Mouse (Mus musculus) right cerebral cortex, postnatal 25 days (tissue): ENCODE data around the gene Rhoh.

Experiments used
- DNase-seq: peaks from one replicate; pipeline ENCODE4 v3.0.0; 2022

Rhoh gene

DNA sequence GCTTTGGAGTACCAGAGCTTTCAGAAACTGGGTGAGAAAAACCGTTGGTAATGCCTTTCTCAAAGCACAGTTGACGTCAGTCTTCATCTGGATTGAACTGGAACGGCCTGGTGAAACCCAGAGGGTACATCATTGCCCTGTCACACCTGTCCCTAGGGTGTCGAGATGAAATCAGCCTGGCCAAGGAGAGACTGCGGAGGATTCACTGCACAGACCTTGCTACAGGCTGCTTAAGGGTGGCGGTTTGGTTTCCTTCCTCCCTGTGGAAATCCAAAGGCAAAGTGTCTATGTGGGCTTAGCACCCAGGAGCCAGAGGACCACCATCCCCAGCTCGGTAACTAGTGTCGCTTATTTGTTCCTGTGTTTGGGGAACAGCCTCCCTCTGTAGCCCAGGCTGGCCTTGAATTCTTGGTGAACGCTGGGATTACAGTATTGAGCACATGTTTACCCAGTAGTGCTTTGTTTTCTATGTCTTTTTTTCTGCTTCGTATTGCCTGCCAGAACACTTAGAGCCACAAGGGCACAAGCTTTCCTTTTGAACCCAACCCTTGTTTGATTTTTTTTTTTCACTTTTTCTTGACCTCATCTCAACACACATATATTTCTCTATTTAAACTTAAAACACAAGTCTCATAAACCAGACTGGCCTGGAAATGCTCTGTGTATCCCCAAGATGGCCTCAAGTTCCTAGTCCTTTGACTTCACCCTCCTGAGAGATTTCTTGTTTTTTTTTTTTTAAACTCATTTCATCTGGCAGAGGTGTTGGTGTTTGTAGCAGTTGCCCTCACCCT lies at the start of gene Rhoh:
Gene Rhoh (plus strand): TSS at position 60 of the 791 bp plus-strand sequence.
- DNase-seq: no peak

DNA sequence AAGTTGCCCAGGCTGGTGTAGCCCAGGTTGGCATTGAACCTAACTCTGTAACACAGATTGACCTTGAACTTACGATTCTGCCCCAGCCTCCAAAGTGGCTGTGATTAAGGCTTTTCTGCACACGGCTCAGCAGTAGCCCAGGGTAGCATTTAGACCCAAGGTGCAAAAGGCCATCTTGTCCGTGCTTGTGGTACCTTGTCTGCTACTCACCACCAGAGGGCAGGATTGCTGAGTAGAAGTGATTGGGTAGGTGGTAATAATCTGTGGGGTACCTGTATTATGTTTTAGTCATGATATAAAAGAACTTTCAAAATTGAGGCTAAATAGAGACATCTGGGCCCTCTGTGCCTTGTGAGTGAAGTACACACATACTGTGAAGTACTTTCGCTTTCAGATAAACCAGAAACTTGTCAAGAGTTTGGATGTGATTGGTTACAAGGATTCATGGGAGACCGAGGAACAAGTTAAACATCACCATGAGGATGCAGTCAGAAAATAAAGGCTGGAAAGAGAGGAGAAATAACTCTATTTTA lies 37.3 kb upstream of the Rhoh start:
- DNase-seq: no peak

DNA sequence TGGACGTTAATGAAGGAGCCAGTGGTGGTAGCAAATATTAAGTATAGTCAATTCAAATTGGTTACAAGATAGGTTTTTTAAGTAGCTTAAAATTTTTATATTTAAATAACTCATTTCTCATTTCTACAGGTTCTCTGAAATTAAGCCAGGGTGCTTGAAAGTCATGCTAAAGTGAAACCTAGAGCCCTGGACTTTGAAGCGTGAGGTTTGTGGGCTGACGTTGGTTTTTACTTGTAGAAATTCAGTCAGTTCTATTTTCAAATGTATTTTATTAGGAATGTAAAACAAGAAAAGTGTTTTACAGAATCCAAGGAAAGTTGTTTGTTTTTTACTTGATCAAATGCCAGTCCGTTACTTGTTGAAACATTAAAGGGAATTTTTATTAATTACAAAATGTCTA lies 34.5 kb upstream of the Rhoh start:
- no peak for DNase-seq

DNA sequence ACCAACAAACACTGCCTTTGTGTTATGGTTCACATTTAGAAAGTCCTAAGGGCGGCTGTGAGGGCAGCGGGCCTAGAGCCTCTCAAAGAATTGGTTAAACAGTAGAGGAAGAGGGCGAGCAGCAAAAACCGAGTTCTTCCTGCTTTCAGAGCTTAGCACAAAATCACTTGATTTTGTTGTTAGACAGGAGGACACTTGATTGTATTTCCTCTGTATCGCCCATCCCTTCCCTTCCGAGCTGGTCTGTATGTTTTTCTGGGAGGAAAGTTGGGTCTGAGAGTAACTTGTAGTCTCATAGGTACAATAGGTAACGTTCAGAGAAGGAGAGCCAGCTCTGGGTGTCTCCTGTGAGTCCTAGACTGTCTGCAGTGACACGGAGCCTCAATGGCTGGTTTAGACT lies 33.9 kb upstream of the Rhoh start:
- DNase-seq: no peak

DNA sequence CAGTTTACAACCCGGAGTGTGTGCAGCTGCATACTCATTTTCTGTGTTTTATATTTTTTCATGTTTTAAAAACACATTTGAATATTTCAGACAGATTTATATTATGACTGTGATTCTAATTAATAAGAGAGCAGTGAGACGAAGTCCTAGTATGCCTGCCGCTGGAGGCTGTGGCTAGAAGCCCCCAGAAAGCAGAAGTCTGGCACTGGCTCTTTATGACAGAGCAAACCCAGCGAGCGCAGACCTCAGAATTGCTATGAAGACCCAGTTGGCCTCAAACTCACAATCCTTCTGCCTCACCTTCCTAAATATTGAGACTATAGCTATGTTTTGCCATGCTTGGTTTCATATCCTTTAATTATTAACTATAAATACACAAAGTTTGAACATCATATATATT lies 32.8 kb upstream of the Rhoh start:
- no peak for DNase-seq

DNA sequence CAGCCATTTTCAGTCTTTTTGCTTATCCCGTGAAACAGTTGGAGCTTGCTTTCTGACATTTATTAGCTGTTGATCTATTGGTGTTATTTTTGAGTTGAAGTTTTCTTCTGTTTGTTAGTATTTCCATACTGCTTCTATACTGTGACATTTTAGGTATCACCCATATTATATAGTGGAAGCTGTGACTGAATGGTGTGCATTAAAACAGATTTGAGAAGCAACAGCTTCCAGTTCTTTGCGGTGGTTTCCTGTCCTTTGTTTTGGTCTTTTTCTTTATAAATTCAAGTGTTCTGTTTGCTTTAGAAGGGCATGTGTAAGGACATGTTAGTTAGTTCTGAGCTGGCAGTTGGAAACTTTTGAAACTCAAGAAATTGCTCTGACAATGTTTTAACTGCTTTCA lies 32.0 kb upstream of the Rhoh start:
- DNase-seq: no peak

DNA sequence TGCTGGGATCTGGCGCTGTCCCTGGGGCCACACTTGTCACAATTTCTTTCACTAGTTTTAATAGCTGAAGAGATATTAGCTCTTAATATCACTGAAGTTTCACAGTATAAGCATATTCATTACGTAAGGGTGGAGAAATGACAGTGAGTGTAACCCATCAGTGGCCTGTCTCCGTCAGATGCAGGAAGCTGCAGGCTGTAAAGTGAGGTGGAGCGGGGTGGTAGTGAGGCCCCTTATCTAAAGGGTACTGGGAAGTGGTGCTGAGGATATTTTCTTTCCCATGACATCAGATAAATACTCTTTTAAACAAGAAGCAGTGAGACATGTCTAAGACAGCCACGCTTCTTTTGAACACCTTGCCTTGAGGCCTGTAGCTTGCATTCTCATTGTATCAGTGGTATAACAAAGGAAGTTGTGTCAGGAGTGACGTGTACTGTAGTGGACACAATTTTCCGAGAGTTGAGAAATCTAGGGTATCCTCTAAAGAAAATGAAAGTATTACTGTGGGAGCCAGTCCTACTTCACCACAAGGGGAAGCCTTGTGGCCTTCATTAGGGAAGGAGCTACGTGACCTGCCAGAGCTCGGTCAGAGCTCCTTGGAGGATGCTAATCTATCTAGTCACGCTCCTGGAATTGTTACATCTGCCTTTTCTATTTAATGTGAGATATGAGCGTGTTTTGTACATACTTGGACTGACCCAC lies 28.9 kb upstream of the Rhoh start:
- DNase-seq: no peak

DNA sequence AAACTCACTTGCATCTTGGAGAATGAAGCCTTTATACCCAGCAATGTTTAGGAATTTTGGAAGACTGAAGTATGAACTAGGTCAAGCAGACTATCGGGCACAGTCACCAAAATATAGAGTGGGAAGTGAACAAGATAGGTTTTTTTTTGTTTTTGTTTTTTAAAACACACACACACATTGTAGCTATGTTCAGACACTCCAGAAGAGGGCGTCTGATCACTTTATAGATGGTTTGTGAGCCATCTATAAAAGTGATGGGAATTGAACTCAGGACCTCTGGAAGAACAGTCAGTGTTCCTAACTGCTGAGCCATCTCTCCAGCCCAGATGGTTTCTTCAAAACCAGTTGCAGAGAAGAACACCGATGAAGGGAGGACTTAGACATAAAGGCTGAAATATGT lies 27.9 kb upstream of the Rhoh start:
- DNase-seq: no peak

DNA sequence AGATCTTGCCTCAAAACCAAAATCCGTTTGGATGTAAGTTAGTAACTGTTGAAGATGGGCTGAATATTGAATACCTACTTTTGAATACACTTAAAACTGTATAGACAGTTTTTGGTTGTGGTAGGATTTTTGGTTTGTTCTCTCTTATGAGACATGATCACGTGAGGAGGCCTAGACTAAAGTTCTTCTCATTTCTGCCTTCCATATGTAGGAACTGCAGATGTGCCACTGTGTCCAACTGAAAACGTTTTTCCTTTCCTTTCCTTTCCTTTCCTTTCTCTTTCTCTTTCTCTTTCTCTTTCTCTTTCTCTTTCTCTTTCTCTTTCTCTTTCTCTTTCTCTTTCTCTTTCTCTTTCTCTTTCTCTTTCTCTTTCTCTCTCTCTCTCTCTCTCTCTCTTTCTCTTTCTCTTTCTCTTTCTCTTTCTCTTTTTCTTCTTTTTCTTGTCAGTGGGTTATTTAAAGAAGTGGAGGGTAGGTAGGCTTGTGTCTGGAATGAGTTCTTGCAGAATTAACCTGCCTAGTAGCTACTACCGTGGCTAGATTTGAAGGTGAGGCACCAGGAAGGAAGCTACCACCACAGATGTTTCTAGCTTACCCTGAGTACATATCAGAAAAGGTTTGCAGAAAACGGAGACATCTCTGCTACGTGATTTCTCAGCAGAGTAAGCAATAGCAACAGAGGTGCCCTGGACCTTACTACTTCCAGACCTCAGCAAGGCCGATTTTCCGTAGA lies 27.1 kb upstream of the Rhoh start:
- DNase-seq: no peak

DNA sequence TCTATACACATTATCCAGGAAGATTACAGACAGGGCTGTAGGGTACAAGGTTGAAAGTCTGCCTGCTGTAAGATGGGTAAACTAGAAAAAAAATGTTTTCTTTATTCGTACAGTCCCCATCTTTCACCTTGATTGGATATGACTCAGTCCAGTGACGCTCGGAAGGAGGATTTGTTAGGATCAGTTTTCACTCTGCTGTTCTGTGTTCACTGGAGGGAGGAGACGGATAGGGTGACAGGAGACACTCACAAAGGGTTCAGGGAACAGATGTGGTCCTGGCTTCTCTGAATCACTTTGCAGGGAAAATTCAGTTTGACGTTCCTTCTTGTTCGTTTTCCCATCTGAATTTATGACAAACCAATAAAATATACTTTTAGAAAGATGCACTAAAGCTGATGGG lies 23.0 kb upstream of the Rhoh start:
- DNase-seq: no peak

DNA sequence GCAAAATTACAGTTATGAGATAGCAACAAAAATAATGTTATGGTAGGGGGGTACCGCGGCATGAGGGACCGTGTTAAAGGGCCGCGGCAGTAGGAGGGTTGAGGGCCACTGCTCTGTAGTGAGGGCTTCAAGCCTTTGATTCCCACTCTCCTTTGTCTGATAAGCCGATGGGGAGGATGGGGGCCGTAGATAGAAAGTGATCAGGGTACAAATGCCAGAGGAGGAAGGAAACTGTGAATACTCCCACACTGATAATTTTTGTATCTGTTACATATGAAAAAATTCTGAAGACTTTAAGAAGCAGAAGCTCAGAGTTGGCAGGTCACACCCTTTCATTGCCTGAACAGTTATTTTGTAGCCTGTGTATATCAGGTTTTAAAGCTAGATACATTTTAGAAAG lies 18.1 kb upstream of the Rhoh start:
- no peak for DNase-seq

DNA sequence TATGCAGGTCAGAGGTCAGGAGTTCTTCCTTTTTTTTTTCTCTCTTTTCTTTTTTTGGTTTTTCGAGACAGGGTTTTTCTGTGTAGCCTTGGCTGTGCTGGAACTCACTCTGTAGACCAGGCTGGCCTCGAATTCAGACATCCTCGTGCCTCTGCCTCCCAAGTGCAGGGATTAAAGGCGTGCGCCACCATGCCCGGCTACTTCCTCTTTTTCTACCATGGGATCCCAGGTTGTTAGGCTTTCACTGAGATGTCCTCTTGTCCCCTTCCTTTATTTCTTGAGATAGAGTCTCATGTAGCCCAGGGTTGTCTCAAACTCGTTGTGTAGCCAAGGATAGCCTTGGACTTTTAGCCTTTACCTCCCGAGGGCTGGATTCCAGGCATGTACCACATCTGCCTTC lies 14.5 kb upstream of the Rhoh start:
- no peak for DNase-seq

DNA sequence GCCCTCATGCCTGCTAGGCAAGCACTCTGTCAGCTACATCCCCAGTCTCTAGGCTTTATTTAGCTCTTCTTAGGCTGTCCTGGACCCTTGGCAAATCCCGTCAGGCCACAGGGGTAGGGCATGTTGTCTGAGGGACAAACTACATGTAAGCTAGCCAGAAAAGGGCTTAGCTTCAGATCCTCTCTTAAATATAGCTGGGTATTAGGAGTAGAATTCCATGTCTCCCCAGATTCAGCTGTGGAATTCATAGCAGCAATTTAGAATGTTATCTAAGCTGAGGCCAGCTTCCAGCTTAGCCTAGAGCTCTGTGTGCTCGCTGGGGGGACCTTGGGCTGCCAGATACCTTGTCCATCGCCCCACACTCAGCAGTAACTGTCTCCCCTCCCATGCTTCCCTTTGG lies 14.1 kb upstream of the Rhoh start:
- no peak for DNase-seq

DNA sequence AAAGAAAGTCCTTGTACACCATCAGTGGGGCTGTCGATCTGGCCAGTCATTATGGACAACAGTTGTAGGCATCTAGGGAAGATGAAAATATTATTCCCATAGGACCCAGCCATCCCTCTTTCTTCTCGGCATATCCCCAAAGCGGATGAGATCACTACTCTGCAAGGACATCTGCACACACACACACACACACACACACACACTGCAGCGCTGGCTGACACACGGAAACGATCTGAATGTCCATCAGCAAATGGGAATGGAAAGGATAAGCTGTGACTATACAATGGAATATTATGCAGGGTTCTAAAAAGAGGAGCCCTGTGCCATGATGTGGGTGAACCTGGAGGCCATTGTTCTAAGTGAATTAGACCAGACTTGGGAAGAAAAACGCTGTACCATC lies 13.4 kb upstream of the Rhoh start:
- DNase-seq: no peak

DNA sequence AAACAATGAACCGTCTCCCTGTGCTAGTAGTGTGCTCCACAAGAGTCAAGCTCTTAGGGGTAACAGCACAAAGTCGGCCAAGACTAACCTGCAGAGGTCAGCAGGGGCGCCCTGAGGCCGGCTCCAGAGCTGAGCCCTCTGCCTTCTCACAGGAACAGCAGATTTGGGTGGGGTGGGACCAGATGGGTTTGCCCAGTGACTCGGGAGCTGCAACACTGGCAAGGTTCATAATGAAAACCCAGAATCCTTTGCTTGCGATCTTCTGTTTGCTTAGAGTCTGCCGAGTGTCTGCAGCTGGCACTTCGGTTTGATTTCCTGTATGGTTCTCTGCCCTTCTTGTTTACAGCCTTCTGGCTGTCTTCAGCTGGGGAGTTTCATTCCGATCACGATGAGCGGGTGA lies 10.2 kb upstream of the Rhoh start:
- DNase-seq: no peak

DNA sequence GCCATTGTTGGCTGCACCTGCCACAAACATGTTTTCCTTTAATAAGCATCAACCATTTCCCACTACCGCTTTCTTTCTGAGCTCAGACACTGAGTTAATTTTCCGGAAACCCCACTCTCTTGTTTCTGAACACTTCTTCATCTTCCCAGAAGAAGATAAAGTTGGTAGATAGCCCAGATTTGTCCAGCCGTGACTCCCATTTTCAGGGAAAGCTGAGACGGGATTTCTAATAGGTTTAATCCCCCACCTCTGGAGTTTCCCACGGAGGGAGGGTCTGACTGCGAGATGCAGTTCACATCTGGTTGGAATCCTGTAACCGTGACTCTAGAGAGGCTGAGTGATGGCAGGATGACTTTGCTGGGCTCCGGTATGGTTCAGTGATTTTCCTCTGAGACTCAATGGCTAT lies 6.2 kb upstream of the Rhoh start:
- DNase-seq: no peak

DNA sequence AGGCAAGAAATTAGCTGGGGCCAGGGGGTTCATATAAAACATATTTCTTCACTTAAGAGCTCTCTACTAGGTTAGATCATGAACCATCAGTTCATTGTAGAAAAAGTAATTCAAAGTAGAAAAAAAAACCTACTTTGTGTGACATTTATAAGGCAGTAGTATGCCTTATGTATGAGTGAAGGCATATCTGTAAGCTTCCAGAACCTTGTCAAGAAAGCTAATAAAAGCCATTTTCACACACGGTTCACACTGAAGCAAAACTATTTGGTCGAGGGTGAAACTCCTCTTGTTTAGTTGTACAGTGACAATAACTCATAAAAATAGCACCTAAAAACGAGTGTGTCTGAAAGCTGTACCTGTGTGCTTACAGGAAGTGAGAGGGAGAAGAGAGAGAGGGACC lies 5.4 kb upstream of the Rhoh start:
- no peak for DNase-seq

DNA sequence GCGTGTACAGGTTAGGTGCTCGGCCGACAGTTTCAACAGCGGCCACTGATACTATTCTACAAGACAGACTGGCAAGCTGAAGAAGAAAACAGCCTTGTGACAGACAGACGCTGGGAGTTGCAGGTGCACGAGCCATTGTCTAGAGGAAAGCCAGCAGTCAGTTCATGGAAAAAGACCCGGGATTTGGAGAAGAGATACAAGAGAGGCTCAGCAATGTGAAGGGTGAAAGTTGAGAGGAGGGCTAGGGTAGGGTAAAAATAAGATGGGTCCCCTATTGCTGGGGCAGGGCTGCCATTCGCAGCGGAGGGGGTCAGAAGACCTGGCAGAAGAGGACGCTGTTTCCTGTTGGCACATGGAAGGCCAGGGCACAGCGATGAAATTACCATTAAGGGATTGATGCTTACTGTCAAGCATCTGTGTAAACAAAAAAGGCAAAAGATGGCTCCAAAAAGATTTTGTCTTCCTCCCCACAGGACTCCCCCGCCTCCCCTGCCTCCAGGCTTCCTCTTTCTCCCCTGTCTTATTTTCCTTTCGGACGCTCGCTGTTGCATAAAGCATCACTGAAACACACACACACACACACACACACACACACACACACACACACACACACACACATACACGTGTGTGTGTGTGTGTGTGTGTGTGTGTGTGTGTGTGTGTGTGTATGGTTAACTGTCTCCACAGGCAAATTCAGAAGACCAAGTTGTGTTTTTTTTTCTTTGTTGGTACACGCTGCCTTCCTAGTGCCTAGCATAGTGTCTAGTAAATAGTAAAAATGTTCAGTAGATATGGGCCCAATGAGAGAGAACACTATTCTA lies 4.2 kb upstream of the Rhoh start:
- no peak for DNase-seq

DNA sequence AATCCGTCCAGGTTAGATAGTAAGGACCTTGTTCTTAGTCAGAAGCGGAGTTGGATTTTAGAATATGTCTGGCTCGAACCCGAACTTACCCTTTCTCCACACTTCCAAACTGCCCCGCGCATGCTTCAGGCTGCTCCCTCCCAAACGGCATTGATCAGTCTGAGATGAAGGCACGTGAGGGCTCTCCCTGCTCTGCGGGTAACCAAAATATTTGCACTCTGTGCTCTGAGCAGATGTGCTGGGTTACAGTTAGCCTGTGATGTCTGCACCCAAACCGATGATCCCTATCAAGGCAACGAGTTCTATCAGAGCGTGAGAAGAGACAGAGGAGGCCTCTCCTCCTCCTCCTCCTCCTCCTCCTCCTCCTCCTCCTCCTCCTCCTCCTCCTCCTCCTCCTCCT lies 3.1 kb upstream of the Rhoh start:
- DNase-seq: no peak

DNA sequence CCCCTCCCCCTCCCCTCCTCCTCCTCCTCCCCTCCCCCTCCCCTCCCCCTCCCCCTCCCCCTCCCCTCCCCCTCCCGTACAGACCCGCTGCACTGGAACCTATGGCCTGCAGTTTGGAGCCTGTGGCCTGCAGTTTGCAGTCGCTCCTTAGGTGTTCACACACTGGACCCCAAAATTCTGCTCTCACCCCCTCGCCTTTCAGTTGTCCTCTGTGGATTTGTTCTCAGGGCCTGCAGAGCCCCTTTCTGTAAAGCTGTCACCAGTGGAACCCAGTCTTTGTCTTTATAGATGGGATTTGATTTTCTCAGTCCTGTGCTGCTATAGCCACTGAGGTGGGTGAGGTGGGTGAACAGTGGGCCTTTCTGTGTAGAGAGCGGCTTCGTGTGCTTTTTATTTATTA lies 2.7 kb upstream of the Rhoh start:
- DNase-seq: no peak

DNA sequence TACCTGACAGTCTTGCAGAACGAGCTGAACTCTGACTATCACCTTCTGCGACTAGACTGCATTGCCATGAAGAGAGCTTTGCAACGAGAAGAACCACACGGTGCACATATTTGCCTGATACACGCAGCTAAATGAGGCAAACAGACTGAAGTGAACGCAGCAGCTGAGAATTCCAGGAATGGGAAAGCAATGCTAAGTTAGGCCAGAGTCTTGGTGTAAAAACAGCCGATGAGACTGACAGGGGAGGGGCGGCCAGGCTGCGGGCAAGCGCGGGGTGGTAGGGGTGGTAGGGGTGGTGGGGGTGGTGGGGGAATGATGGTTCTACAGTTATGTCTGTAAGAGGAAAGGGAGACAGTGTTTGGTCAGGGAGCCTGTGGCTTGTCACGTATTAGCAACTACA lies 2.1 kb upstream of the Rhoh start:
- DNase-seq: no peak

DNA sequence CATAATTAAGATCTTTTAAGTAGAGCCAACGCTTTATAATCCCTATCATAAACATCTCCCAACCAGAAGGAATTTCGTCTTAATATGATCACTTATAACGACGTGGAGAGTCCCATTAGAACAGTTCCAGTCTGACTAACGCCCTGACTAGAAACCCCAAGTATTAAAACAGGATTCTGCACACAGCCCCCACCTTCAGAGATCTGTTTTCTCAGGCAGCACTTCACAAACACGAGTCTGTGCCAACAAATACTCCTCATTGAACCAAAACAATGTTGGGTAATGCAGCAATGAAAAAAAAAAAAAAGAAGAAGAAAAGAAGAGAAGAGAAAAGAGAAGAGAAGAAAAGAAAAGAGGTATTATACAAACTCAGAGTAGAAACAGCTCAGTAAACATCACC lies 1.6 kb upstream of the Rhoh start:
- DNase-seq: no peak
